Mouse (Mus musculus): ENCODE data around the gene Tgfbr1. TPM values are rescaled to one million over a fixed set of nuclear protein-coding genes. Genes with fewer than 3 reads are reported as not detected.
"Not testable (repeated sequence)": the region's sequence is repeated elsewhere in the genome, so short reads cannot be mapped to it uniquely, and the experiment has no call there.

Tgfbr1 gene
- polyA plus RNA-seq, 1 experiment from 2014 or later: 109 TPM

DNA sequence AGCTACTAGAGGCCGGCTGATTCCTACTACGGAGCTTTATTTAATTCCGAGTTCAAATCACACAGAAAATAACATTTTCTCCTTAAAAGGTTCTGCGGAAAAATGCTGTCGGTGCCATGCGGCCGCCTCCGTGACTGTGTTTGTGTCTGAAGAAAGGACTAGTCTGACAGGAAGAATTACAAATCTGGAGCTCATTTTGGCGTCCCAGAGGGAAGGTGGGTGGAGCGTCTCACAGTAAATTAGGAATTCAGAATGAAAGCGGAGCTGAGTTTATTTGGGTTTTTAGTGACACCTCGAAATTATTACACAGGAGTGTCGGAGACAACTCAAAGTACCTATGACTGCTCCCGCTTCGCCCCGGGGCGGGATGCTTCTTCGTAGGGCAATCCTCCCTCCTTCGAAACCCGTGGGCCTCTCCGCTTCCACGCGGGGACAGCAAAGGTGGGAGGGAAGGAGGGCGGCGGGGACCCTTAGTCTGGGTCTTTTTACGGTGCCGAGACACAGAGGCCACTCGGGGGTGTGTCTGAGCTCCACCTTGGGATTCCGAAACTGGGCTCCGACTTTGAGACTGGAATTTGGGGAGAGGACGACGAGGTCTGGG, 861 bp upstream of the Tgfbr1 start:
- WGBS: 1% methylated on average over 32 of the region's 32 CpGs
- H3K27ac ChIP-seq (replicated peaks): no peak overlapping the region
- H3K4me3 ChIP-seq: peak overlapping the region; percentile 96
- no peaks in the 10 kb centered on the region for H3K36me3 ChIP-seq
- peaks cover 10% of the 10 kb centered on the region for H3K27me3 ChIP-seq
- no peak for ATAC-seq (ENCODE audit: low FRiP score, low read depth)
- peaks cover 22% of the 10 kb centered on the region for H3K4me1 ChIP-seq
- peak overlapping the region; percentile 97 for H3K4me2 ChIP-seq (replicated peaks)
- H3K9me3 ChIP-seq: no peaks in the 10 kb centered on the region
- peak overlapping the region; percentile 63 for H3K9ac ChIP-seq (replicated peaks)

DNA sequence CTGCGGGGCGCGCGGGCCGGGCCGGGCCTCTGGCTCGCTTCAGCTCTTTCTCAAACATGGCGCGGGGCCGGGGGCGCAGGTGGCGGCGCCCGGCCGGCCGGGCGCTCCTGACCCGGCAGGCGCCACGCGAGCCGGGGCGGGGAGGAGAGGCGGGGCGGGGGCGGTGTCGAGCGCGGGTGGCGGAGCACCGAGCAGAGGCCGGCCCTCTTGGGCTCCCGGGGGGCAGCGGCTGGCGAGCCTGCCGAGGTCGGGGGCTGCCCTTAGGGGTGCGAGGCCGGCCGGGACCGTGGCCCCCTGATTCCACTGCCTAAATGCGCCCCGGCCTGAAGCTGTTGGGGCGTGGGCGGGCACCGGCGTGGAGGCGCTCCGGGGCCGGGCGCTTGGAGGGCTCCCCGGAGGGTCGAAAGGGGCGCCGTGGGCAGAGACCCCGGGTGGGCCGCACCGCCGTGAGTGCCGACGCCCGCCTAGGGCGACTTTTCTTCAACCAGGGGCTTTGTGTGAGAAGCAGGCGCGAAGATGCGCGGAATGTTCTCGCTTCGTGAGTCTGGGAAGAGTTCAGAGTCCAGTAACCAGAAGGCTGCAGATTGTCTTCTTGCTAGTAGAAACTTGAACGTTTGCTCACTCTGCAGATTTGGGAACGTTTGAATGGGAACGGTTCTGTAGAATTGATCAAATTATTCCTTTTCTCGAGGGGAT, 542 bp downstream of the Tgfbr1 start:
- peak overlapping the region; percentile 97 for H3K27ac ChIP-seq (replicated peaks)
- peaks cover 10% of the 10 kb centered on the region for H3K27me3 ChIP-seq
- no peaks in the 10 kb centered on the region for H3K9me3 ChIP-seq
- peak; percentile 77 for ATAC-seq (ENCODE audit: low FRiP score, low read depth)
- H3K4me3 ChIP-seq: peak overlapping the region; percentile 96
- H3K9ac ChIP-seq (replicated peaks): peak overlapping the region; percentile 99
- H3K4me1 ChIP-seq: peaks cover 22% of the 10 kb centered on the region
- H3K36me3 ChIP-seq: no peaks in the 10 kb centered on the region
- WGBS: under 1% methylated on average over 56 of the region's 73 CpGs
- H3K4me2 ChIP-seq (replicated peaks): peak overlapping the region; percentile 97

DNA sequence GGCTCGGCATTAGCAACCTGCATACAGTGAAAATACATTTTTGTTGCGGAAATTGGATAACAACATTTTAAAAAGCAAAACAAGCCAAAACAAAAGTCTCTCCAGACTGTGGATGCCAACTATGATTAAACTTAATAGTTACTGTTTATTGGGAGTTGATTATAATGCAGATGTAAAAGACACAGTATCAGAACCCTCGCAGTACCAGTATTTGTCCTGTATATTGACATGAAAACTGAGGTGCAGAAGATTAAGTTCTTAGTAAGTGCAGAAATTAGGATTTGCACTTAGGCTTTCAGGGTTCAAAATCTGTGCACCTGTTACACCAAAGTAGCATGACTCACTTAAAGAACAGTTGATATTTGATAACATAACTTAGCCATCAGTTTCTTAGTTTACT, 1.3 kb downstream of the Tgfbr1 start:
- Histone ChIP-seq H3K4me2 (replicated peaks) (peak overlapping the region; percentile 97), H3K4me1 (peaks cover 22% of the 10 kb centered on the region), H3K27me3 (peaks cover 10% of the 10 kb centered on the region), H3K9ac (replicated peaks) (peak overlapping the region; percentile 99), H3K9me3 (no peaks in the 10 kb centered on the region), H3K27ac (replicated peaks) (no peak overlapping the region), H3K36me3 (no peaks in the 10 kb centered on the region), H3K4me3 (peak overlapping the region; percentile 96)
- WGBS: 34% methylated on average over 3 of the region's 3 CpGs
- no peak for ATAC-seq (ENCODE audit: low FRiP score, low read depth)

DNA sequence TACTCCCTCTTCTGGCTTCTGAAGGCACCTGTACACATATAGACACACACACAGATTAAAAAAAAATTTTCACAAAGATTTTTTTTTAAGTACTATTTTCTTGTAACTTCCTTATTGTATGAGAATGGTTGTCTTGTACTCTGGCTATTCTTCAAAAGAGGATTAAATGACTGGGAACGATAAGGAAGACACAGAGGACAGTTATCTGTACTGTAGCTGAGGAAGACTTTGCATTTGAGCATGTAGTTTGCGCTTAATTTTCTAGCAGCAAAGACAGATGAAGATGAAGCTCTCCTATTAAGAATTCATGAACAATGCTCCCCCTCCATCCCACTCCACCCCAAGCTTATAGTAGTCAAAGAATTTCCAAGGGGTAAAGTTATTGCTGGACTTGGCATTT, 9.6 kb downstream of the Tgfbr1 start:
- H3K9ac ChIP-seq (replicated peaks): no peak overlapping the region
- peaks cover 3% of the 10 kb centered on the region; the same call in 1 of the 2 replicates for H3K4me1 ChIP-seq
- 87% methylated on average over 2 of the region's 2 CpGs for WGBS
- no peaks in the 10 kb centered on the region for H3K9me3 ChIP-seq
- H3K4me3 ChIP-seq: no peak overlapping the region
- no peaks in the 10 kb centered on the region for H3K27me3 ChIP-seq
- no peaks in the 10 kb centered on the region for H3K36me3 ChIP-seq
- no peak overlapping the region for H3K4me2 ChIP-seq (replicated peaks)
- H3K27ac ChIP-seq (replicated peaks): no peak overlapping the region
- ATAC-seq (ENCODE audit: low FRiP score, low read depth): no peak

DNA sequence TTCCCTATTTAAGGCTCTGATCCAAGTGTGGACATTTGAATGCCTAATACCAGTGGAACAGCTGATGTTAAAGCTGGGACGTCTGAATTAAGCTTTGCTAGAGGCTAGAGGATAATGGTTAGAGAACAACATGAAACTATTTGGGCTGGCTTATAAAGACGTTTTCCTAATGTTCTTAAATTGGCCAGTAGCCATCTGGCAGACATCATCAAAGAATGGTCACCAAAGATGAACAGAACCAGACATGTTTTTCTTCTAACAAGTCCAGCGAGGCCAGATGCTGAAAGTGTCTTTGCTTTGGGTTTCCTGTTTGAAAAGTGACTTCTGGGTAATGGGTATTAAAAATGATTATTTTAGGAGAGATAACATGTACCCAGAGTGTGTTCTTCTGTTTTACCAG, 10.1 kb downstream of the Tgfbr1 start:
- H3K36me3 ChIP-seq: no peaks in the 10 kb centered on the region
- no peak overlapping the region for H3K9ac ChIP-seq (replicated peaks)
- H3K4me3 ChIP-seq: no peak overlapping the region
- H3K4me1 ChIP-seq: peaks cover 3% of the 10 kb centered on the region; the same call in 1 of the 2 replicates
- ATAC-seq (ENCODE audit: low FRiP score, low read depth): no peak
- H3K4me2 ChIP-seq (replicated peaks): no peak overlapping the region
- H3K27me3 ChIP-seq: no peaks in the 10 kb centered on the region
- no peak overlapping the region for H3K27ac ChIP-seq (replicated peaks)
- whole genome bisulfite sequencing: 69% methylated on average over 3 of the region's 3 CpGs
- no peaks in the 10 kb centered on the region for H3K9me3 ChIP-seq

DNA sequence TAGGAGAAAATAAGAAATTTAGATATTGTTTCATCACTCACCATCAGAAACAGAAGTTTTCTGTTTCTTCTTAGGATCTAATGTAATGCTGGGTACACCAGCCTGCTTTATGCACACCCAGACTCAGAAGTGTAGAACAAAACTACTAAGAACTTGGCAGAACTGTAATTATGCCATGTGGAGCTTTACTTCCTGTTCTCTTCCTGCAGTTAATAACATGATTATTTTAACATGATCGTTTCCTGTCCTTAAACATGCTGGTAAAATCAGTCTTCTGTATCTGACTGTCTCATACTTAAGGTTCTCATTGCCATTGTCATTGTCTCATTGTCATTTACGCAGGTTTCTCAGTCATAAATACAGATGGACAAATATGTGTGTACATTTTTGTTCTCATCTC, 15.7 kb downstream of the Tgfbr1 start:
- H3K9ac ChIP-seq (replicated peaks): no peak overlapping the region
- no peaks in the 10 kb centered on the region for H3K4me1 ChIP-seq
- no peak overlapping the region for H3K27ac ChIP-seq (replicated peaks)
- H3K9me3 ChIP-seq: no peaks in the 10 kb centered on the region
- H3K27me3 ChIP-seq: no peaks in the 10 kb centered on the region
- WGBS: 92% methylated on average over 2 of the region's 2 CpGs
- ATAC-seq (ENCODE audit: low FRiP score, low read depth): no peak
- no peak overlapping the region for H3K4me2 ChIP-seq (replicated peaks)
- no peak overlapping the region for H3K4me3 ChIP-seq
- H3K36me3 ChIP-seq: no peaks in the 10 kb centered on the region

DNA sequence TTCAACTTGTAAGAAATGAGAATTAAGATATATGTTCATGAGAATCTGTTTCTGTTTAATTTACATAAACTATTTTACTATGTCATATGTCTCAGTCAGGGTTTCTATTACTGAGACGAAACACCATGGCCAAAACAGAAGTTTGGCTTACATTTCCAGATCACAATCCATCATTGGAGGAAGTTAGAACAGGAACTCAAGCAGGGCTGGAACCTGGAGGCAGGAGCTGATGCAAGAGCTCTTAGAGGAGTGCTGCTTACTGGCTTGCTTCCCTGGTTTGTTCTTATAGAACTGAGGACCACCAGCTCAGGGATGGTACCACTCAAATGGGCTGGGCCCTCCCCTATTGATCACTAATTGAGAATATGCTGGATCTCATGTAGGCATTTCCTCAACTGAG, 25.7 kb downstream of the Tgfbr1 start:
- H3K9ac ChIP-seq (replicated peaks): no peak overlapping the region
- H3K36me3 ChIP-seq: no peaks in the 10 kb centered on the region
- H3K4me1 ChIP-seq: peaks cover 3% of the 10 kb centered on the region; the same call in 1 of the 2 replicates
- no peaks in the 10 kb centered on the region for H3K27me3 ChIP-seq
- no peak for ATAC-seq (ENCODE audit: low FRiP score, low read depth)
- H3K4me2 ChIP-seq (replicated peaks): no peak overlapping the region
- H3K27ac ChIP-seq (replicated peaks): no peak overlapping the region
- H3K9me3 ChIP-seq: no peaks in the 10 kb centered on the region
- WGBS: 88% methylated on average over 1 of the region's 1 CpGs
- no peak overlapping the region for H3K4me3 ChIP-seq

DNA sequence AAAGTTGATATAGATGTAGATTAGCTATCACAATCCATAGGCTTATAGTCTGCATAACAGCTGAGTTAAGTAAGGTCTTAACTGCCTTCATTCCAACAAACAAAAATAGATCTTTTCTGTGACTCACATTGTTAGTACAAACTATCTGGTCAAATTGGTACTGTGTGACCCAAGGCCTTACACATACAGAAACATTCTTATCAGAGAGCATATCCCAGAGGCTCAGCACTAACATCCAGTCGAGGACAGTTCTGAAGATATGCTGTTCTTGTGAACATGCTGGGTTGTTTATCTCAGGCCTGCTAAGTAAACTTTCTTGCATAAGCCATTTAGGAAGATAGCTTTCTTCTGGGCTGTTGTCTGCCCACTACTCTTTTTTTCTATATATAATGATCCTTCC, 29.4 kb downstream of the Tgfbr1 start:
- no peak overlapping the region for H3K4me3 ChIP-seq

DNA sequence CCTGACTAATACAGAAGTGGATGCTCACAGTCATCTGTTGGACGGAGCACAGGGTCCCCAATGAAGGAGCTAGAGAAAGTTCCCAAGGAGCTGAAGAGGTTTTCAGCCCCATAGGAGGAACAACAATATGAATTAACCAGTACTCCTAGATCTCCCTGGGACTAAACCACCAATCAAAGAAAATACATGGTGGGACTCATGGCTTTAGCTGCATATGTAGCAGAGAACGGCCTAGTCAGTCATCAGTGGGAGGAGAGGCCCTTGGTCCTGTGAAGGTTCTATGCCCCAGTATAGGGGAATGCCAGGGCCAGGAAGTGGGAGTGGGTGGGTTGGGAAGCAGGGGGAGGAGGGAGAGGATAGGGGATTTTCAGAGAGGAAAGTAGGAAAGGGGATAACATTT, 38.9 kb downstream of the Tgfbr1 start:
- WGBS: 95% methylated on average over 2 of the region's 2 CpGs
- not testable (repeated sequence) for H3K9ac ChIP-seq (replicated peaks); H3K27ac ChIP-seq (replicated peaks); H3K4me2 ChIP-seq (replicated peaks); H3K4me1 ChIP-seq; ATAC-seq (ENCODE audit: low FRiP score, low read depth); H3K27me3 ChIP-seq; H3K4me3 ChIP-seq; H3K9me3 ChIP-seq
- peaks cover 27% of the 10 kb centered on the region for H3K36me3 ChIP-seq

More for the DNA sequence above, 29.4 kb downstream of the Tgfbr1 start:
- Histone ChIP-seq H3K9ac (replicated peaks) (no peak overlapping the region), H3K27me3 (no peaks in the 10 kb centered on the region), H3K36me3 (peaks cover 27% of the 10 kb centered on the region), H3K9me3 (0 out of 2 replicates have a peak, but pooled peaks cover 4% of the 10 kb centered on the region), H3K27ac (replicated peaks) (no peak overlapping the region), H3K4me1 (no peaks in the 10 kb centered on the region), H3K4me2 (replicated peaks) (no peak overlapping the region)
- 91% methylated on average over 1 of the region's 1 CpGs for WGBS
- ATAC-seq (ENCODE audit: low FRiP score, low read depth): no peak

DNA sequence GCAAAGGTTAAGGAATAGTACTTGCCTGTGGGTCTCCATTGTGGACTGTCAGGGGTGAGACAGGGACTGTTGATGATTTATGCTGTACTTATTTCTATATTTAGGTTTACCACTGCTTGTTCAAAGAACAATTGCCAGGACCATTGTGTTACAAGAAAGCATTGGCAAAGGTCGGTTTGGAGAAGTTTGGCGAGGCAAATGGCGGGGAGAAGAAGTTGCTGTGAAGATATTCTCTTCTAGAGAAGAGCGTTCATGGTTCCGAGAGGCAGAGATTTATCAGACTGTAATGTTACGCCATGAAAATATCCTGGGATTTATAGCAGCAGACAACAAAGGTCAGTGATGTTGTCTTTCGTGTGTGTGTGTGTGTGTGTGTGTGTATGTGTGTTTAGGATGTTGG, 43.2 kb downstream of the Tgfbr1 start:
- Histone ChIP-seq H3K27ac (replicated peaks) (no peak overlapping the region), H3K4me2 (replicated peaks) (no peak overlapping the region), H3K9me3 (no peaks in the 10 kb centered on the region), H3K4me1 (no peaks in the 10 kb centered on the region), H3K9ac (replicated peaks) (no peak overlapping the region), H3K27me3 (no peaks in the 10 kb centered on the region), H3K36me3 (peaks cover 47% of the 10 kb centered on the region), H3K4me3 (no peak overlapping the region)
- no peak for ATAC-seq (ENCODE audit: low FRiP score, low read depth)
- 95% methylated on average over 7 of the region's 7 CpGs for WGBS

DNA sequence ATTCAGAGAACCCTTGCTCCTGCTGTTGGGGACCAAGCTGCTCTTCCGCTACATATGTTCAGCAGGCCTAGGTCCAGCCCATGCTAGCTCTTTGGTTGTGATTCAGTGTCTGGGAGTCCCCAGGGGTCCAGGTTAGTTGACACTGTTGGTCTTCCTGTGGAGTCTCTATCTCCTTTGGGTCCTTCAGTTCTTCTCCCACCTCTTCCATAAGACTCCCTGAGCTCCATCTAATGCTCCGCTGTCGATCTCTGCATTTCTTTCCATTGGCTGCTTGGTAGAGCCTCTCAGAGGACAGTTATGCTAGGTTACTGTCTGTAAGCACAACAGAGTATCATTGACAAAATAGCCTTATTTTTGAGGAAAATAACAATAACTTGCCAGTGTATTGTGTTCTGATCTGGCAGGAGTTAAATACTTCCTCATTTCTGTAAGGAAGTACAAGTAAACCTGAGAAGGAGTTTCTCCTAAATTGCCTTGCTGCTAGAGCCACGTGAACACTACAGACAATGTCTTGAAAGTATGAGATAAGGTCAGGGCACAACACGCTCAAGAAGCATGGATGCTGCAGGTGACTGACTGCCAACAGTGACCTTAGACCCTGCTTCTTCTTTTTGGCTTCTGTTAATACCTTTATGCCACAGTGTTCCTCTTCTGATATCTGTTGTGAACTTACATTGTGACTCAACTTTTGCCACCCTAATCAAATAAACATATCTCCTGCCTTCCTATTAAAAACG, 45.1 kb downstream of the Tgfbr1 start:
- H3K4me2 ChIP-seq (replicated peaks): no peak overlapping the region
- 94% methylated on average over 6 of the region's 6 CpGs for WGBS
- ATAC-seq (ENCODE audit: low FRiP score, low read depth): no peak
- H3K4me3 ChIP-seq: no peak overlapping the region
- H3K9ac ChIP-seq (replicated peaks): no peak overlapping the region
- no peaks in the 10 kb centered on the region for H3K27me3 ChIP-seq
- peaks cover 57% of the 10 kb centered on the region for H3K36me3 ChIP-seq
- H3K27ac ChIP-seq (replicated peaks): no peak overlapping the region
- H3K9me3 ChIP-seq: no peaks in the 10 kb centered on the region
- H3K4me1 ChIP-seq: no peaks in the 10 kb centered on the region

DNA sequence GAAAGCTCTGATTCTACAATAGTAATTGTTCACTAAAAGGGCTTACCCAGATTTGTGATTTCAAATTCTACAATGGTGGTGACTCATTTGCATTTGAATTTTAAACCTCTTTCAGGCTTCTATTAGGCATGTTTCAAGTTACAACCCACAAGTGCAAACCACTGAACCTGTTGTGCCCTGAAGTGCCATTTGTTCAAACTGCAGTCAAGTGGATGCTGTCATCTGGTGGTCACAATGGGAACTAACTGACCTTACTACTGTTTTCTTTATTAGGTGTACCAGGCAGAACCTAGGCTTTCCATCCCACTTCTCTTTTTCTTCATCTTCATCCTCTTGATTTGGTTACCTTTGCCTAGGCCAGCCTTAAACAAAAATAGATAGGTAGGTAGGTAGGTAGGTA, 46.8 kb downstream of the Tgfbr1 start:
- Histone ChIP-seq H3K36me3 (peaks cover 60% of the 10 kb centered on the region), H3K4me1 (no peaks in the 10 kb centered on the region), H3K27ac (replicated peaks) (no peak overlapping the region), H3K9me3 (no peaks in the 10 kb centered on the region), H3K4me2 (replicated peaks) (no peak overlapping the region), H3K27me3 (no peaks in the 10 kb centered on the region), H3K4me3 (no peak overlapping the region), H3K9ac (replicated peaks) (no peak overlapping the region)
- no peak for ATAC-seq (ENCODE audit: low FRiP score, low read depth)
